Mouse (Mus musculus): Measurements from ENCODE around the gene Armc6. TPM values are rescaled to one million over a fixed set of nuclear protein-coding genes. Genes with fewer than 3 reads are reported as not detected.

Armc6 gene
- polyA plus RNA-seq, 1 experiment from 2014 or later = 35.0 TPM

Other genes starting within 250 kb of the Armc6 start
- gene Gatad2a, start 238.1 kb downstream of the Armc6 start, polyA plus RNA-seq (2014; fragmentation: Nextera tagmentation; extraction: Ambion mirVana) = 72.6 and 75.3 TPM in 2 replicates
- gene Mau2, start 191.7 kb downstream of the Armc6 start, polyA plus RNA-seq (2014; fragmentation: Nextera tagmentation; extraction: Ambion mirVana) = 42.1 and 46.5 TPM in 2 replicates
- gene Sugp1, start 191.7 kb downstream of the Armc6 start, polyA plus RNA-seq (2014; fragmentation: Nextera tagmentation; extraction: Ambion mirVana) = 30.8 and 32.4 TPM in 2 replicates
- gene Tm6sf2, start 161.5 kb downstream of the Armc6 start, polyA plus RNA-seq (2014; fragmentation: Nextera tagmentation; extraction: Ambion mirVana) = 0.60 and 0.82 TPM in 2 replicates
- 0.27 and 0.64 TPM in 2 replicates for gene Hapln4, start 151.0 kb downstream of the Armc6 start, polyA plus RNA-seq (2014; fragmentation: Nextera tagmentation; extraction: Ambion mirVana)
- 0.08 and 0.15 TPM in 2 replicates for gene Ncan, start 113.6 kb downstream of the Armc6 start, polyA plus RNA-seq (2014; fragmentation: Nextera tagmentation; extraction: Ambion mirVana)
- 32.9 and 35.4 TPM in 2 replicates for gene Nr2c2ap, start 103.1 kb downstream of the Armc6 start, polyA plus RNA-seq (2014; fragmentation: Nextera tagmentation; extraction: Ambion mirVana)
- gene Rfxank, start 95.3 kb downstream of the Armc6 start, polyA plus RNA-seq (2014; fragmentation: Nextera tagmentation; extraction: Ambion mirVana) = 15.2 and 16.7 TPM in 2 replicates
- 38.6 and 46.2 TPM in 2 replicates for gene Borcs8, start 95.0 kb downstream of the Armc6 start, polyA plus RNA-seq (2014; fragmentation: Nextera tagmentation; extraction: Ambion mirVana)
- gene Mef2b, start 94.8 kb downstream of the Armc6 start, polyA plus RNA-seq (2014; fragmentation: Nextera tagmentation; extraction: Ambion mirVana) = 0.45 and 0.51 TPM in 2 replicates
- gene Tmem161a, start 62.1 kb downstream of the Armc6 start, polyA plus RNA-seq (2014; fragmentation: Nextera tagmentation; extraction: Ambion mirVana) = 53.1 and 53.4 TPM in 2 replicates
- 7.1 and 7.9 TPM in 2 replicates for gene Slc25a42, start 22.2 kb downstream of the Armc6 start, polyA plus RNA-seq (2014; fragmentation: Nextera tagmentation; extraction: Ambion mirVana)
- gene Sugp2, start 240 bp downstream of the Armc6 start, polyA plus RNA-seq (2014; fragmentation: Nextera tagmentation; extraction: Ambion mirVana) = 33.0 and 40.8 TPM in 2 replicates
- gene Homer3, start 48.4 kb upstream of the Armc6 start, polyA plus RNA-seq (2014; fragmentation: Nextera tagmentation; extraction: Ambion mirVana) = 33.9 and 37.9 TPM in 2 replicates
- 56.5 and 59.1 TPM in 2 replicates for gene Ddx49, start 68.0 kb upstream of the Armc6 start, polyA plus RNA-seq (2014; fragmentation: Nextera tagmentation; extraction: Ambion mirVana)
- 281 and 298 TPM in 2 replicates for gene Cope, start 68.1 kb upstream of the Armc6 start, polyA plus RNA-seq (2014; fragmentation: Nextera tagmentation; extraction: Ambion mirVana)
- gene Cers1, start 81.3 kb upstream of the Armc6 start, polyA plus RNA-seq (2014; fragmentation: Nextera tagmentation; extraction: Ambion mirVana) = 1.1 and 1.2 TPM in 2 replicates
- gene Gdf1, start 95.4 kb upstream of the Armc6 start, polyA plus RNA-seq (2014; fragmentation: Nextera tagmentation; extraction: Ambion mirVana) = 1.6 and 2.6 TPM in 2 replicates
- gene Upf1, start 118.8 kb upstream of the Armc6 start, polyA plus RNA-seq (2014; fragmentation: Nextera tagmentation; extraction: Ambion mirVana) = 21.1 and 23.7 TPM in 2 replicates
- gene Comp, start 139.1 kb upstream of the Armc6 start, polyA plus RNA-seq (2014; fragmentation: Nextera tagmentation; extraction: Ambion mirVana) = 0.43 and 0.48 TPM in 2 replicates
- 11.3 and 13.1 TPM in 2 replicates for gene Crtc1, start 205.1 kb upstream of the Armc6 start, polyA plus RNA-seq (2014; fragmentation: Nextera tagmentation; extraction: Ambion mirVana)
- gene Klhl26, start 242.5 kb upstream of the Armc6 start, polyA plus RNA-seq (2014; fragmentation: Nextera tagmentation; extraction: Ambion mirVana) = 13.0 and 16.8 TPM in 2 replicates

Data from liver, embryonic 11.5 days (tissue).